Mouse (Mus musculus): ENCODE results near the gene Nmnat2.

The Nmnat2 gene

DNA sequence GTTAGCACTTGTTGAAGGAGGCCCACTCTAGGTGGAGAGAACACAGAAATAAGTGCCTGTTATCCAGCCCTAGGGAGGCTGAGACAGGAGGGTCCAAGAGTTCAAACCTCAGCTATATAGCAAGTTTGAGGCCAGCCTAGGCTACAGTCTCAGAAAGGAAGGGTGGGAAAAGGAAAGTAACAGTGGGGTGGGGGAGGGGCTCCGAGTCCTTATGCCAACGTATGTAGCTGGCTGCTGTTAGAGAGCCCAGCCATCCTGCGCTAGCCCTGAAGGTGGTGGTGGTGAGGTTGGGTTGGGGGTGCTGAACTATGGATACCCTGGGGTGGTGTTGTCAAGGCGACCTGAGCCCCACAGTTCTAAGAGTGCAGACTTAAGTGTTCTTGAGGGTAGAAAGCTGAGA lies 138.8 kb downstream of the Nmnat2 start:
- no peak for DNase-seq (ENCODE audit: low spot score)

DNA sequence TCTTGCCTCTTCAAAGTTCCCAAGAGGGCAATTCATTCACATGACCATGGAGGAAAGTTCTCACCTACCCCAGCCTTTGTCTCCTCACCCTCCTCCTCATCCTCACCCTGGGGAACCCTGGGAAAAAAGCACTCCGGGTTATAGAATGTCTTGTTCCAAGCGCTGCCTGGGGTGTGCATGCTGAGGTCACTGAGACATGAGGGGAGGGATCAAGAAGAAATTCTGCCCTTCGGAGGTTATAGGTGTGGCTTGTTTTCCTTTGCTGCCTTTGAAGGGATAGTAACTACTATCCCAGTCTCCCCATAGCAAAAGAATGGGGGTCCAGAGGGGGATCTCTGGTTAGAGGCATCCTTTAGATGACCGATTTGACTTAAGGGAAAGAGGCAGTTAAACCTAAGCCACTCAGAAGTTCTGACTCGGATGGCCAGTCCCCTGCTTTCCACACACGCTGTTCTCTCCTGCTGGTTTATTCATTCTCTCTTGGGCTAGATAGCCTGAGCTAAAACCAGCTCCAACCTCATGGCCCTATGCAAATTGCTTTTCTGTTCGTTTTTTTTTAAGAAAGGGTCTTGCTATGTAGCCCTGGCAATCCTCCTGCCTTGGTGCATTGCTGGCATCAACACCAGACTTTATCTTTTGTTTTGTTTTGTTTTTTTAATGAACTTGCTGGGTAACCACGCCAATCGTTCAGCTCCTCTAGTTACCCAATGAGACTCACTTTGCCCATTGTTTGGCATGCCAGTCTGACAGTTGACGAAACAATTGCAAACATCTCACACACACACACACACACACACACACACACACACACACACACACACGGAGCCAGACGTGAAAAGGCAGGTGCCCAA lies 139.7 kb downstream of the Nmnat2 start:
- DNase-seq (ENCODE audit: low spot score), result no peak

DNA sequence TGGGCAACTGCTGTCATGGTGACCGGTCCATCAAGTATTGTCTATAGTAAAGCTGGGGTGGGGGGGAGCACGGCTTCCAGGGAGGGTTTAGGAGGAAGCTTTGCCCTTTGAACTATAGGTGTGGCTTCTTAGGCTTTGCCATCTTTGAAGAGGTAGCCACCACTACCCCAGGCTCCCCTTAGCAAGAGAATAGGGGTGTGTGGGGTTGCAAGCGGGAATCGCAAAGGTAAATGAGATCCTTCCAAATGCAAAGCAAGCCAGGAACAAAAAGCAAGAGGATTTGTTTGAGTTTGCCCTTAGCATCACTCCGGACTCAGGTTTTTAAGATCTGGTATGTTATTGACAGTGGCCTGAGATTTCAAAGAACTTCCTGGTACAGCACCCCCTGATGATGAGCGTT lies 140.5 kb downstream of the Nmnat2 start:
- DNase-seq (ENCODE audit: low spot score), result no peak

DNA sequence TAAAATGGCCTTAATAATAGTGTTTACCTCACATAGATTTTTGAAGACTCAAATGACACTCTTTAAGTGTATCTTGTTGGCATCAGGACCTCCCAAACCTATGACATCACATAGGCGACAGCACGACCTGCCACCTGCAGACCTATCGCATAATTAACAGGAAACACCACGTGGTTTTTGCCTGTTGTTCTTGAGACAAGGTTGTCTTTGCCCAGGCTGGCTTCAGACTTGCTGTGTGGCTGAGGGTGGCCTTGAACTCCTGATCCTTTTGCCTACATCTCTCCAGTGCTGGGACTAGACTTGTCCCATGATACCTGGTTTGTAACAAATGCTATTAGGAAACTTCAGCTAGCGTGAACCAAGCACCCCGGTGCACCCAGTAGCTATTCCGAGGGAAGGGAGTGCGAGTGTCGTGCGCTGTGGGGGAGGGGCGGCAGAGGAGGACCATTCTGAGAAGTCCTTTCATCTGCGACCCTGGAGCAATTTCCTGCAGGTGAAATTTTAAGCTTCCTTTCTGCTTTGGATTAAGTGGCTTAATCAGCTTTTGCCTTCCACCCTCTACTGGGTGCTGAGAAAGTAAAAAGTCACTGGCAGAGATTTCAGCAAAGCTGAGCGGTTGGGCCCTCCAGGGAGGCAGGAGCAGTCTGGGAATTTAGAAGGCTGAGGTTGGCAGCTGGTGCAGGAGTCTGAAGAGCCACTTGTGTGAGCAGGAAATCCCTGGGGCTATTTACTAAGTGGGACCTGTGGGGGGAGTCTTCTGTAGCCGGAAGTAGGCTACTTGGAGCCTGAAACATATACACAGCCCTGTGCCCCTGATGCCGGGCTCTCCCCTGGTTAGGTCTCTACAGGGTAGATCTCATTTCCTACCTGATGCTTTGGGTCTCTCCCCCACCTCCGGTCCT lies 141.3 kb downstream of the Nmnat2 start:
- no peak for DNase-seq (ENCODE audit: low spot score)

DNA sequence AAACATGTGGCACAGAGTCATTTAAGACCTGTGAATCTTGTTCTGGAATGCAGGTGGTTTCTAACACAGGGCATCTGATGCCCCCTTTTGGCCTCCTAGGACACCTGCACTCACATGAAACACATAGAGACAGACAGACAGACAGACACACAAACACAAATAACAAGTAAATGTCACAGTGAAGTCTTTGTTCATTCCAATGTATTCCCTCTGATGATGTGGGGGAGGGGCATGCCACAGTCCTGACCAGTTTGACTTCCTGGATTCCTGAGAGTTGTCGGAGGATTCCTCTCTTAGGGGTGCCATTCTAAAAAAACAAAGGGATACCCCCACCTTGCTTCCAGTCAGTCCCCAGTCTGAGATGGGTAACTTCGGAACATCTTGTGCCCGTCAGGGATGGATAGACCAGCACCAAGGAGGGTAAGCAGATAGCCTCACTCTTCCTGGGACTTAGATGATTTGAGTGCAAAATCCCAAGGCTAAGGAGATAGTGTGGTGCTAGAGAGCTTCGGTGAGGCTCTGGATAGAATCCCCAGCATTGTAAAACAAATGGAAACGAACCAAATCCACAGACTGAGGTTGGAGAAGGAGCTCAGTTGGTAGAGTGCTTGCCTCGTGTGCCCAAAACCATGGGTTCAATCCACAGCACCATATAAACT lies 142.4 kb downstream of the Nmnat2 start:
- no peak for DNase-seq (ENCODE audit: low spot score)

DNA sequence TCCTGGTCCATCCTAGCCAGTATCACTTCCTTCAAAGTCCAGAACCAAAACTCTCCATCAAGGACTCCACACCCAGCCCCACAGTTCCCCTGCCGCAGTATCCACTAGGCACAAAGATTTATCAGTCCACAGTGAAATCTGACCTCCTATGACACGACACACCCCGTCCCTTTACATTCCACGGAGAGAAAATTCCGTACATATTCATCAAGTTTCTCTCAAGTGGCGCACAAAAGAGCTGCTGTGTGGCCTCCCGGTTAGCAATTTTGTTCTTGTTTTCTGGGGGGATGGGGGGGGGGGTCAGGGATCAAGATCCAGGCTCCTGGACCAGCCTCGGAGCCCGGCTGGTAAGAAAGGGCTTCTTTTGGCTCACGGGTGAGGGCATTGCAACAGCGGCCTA lies 143.8 kb downstream of the Nmnat2 start:
- no peak for DNase-seq (ENCODE audit: low spot score)

DNA sequence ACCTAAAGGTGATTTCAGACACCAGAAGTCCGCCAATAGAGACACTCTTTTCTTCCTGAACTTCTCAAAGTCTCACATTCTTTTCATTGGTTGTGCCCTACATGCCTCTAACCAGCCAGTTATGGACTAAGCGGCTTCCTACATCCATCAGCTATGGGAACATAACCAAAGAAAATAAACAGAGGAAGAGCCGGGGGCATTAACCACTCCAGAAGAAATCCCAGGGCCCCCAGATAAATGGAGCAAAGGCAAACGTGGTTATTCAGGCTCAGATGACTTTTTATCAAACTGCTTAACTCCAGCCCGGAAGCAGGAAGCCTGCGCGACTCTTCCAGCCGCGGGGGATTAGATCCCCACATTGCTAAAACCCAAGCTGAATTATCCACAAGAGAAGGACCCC lies 146.1 kb downstream of the Nmnat2 start:
- no peak for DNase-seq (ENCODE audit: low spot score)

DNA sequence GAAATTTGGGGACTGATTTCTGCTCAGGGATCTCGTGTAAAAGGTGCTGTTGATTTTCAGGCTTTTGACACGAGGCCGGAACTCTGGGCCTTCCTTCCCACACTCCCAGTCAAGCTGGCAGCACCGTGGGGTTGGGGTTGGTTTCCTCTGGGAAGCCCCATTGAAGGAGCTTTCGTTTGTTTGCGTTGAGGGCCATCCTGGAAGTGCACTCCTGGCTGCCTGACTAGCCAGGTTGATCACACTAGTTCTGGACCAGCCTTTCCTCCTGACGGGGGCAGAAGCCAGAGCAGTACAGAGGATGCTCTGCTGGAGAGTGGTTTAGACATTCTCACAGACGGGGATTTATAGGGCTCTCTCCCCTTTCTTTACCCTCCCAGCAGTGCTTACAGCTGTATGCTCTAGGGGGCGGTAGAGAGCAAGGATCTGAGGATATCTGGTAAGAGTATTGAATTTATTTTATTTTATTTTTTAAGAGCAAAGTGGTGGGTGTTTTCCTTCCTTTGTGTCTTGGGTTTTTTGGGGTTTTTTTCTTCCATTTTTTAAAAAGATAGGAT lies 146.6 kb downstream of the Nmnat2 start:
- no peak for DNase-seq (ENCODE audit: low spot score)

DNA sequence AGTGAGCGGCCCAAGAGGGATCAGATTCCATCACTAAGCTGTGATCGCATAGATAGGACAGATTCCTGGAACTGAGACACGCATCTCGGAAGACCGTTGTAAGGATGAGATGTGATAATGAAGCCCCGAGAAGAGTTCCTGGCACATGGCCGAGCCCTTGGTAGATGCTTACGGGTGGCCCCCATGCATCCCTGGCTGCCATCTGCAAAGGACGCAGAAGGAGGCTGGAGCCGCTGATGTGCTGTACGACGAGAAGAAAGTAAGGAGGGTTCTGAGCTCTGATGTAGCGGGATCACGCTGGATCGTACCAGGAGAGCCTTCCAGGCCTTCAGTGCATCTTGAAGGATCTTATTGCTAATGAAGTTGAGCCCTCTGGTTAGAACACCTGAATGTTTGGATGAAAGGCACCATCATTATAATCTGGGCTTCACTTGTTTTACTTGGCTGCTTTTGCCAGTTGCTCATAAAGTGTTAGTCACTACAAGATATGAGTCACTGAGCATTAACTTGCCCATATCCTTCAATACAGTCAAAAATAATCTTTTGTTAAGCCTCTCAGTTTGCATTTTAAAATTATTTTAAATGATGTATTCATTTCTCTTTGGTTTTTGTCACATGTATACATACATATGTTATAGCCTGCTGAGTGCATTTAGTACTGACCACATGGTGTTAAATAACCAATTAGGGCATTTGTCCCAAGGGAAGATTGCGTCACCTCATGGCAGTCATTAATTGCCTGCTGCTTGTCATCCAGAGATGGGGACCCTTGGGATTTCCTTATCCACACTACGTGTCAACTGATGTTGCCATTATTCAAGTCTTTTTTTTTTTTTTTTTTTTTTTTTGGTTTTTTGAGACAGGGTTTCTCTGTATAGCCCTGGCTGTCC lies 147.7 kb downstream of the Nmnat2 start:
- no peak for DNase-seq (ENCODE audit: low spot score)

DNA sequence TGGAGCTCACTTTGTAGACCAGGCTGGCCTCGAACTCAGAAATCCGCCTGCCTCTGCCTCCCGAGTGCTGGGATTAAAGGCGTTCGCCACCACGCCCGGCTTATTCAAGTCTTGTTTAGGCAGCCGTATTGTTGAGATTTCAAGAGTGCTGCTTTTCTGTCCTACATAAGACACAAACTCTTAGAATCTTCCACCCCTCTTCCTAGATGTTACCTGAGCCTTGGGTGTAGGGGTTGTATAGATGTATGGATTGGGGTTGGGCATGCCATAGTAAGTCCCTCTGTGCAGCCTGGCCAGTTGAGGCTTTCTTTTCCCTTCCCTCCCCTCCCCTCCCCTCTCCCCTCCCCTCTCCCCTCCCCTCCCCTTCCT lies 148.4 kb downstream of the Nmnat2 start:
- DNase-seq (ENCODE audit: low spot score), result no peak

DNA sequence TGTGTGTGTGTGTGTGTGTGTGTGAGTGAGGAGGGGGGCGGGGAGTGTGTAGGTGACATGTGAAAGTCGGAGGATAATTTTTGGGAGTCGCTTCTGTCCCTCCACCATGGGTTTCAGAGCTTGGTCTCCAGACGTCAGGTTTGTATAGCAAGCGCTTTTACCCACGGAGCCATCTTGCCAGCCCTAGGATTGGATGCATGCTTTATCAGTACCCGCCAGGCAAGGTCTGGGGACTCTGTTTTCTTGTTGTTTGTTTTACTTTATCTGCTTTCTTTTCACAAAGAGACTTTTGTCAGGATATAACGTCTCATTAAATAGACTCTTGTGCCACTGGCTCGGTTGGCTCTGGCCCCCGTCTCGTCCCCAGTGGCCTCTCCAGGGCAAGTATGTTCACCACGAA lies 150.0 kb downstream of the Nmnat2 start:
- no peak for DNase-seq (ENCODE audit: low spot score)

DNA sequence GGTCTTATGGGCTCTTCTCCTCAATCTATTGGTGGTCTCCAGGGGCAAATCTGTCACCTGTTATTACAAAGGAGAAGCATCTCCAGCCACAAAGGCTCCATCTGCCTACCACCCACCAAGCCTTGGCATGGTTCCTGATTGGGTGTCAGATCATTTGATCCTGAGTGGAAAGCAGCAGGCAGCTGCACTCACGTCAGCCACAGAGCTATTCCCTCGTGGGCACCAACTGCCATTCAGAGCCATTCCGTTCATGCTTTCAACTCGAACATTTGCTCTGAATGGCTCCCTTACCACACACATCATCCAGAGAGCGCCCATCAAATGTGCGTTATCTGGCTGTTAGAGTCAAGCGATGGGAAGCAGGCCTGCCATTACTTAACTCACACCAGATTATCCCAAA lies 153.1 kb downstream of the Nmnat2 start:
- no peak for DNase-seq (ENCODE audit: low spot score)

DNA sequence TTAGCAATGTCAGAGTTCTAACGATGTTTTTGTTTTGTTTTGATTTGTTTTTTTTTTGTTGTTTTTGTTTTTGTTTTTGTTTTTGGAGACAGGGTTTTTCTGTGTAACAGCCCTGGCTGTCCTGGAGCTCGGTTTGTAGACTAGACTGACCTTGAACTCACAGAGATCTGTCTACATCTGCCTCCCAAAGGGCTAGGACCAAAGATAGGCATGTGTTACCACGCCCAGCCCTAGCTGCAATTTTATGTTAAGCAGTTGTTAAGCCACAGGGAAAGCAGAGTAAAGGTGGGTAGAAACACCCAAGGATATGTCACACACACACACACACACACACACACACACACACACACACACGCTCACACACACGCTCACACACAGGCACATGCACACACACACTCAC lies 154.6 kb downstream of the Nmnat2 start:
- DNase-seq (ENCODE audit: low spot score), result no peak

DNA sequence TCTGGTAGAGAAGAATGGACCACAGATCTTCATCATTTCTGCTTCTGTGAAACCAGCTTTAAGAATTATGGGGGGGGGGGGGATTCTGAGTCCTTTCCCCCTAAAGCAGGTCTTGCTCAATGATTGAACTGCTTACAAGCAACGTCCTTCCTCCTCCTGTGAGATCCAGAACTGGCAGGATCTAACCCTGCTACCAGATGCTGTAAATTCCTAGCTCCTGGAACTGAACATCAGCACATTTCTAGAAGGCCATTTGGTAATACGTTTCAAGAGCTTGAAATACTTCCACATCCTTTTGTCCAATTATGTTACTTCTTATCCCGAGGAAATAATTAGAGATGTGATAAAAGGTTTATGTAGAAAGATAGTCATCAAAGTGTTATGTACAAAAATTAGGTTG lies 155.0 kb downstream of the Nmnat2 start:
- no peak for DNase-seq (ENCODE audit: low spot score)

DNA sequence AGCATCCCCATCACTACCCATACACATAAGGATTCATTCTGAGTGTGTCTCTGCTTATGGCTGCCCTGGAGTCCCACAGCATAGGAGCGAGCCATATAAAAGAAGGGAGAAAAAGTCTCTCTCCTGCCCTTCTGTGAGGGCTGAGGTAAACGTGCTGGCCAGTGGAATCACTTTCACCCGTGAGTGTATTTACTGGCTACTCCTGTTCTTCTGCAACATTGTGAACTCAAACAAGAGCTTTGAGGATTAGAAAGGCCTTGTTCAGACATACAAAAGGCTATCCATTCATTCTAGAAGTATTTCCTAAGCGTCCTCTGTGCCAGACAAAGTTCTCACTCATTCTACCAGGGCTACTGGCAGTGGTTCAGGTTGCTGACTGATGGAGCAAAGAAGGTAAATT lies 156.8 kb downstream of the Nmnat2 start:
- DNase-seq (ENCODE audit: low spot score), result no peak

DNA sequence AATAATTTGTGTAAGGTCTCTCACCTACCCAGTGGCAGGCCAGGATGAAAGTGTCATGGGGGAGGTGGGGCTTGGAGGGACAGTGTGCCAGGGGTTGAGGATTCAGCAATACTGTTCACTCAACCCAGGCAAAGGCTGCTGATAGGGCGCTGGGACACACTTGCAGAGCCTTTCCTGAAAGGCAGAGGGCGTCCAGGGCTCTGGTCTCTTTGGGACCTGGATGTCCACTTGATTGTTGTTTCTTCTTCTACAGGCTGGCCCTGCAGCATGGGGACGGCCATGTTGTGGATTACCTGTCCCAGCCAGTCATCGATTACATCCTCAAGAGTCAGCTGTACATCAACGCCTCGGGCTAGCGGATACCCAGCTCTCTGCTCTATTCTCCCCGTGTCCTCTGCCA lies 160.5 kb downstream of the Nmnat2 start:
- no peak for DNase-seq (ENCODE audit: low spot score)

DNA sequence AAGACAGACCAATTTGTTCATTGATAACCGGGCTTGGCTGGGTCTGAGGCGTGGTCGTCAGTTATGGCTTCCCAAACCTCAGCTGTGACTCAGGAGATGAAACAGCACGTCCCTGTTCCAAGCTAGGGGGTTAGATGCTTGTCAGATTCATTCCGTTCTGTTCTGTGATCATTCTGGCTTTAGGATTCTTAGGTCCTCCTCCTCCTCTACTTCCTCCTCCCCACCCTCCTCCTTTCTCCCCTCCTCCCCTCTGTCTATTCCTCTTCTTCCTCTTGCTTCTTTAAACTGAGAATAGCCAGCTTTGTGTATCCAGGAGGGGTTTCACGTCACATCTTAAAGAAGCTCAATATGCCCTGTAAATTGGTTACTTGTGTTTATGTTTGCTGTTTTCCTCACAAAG lies 165.8 kb downstream of the Nmnat2 start:
- no peak for DNase-seq (ENCODE audit: low spot score)

DNA sequence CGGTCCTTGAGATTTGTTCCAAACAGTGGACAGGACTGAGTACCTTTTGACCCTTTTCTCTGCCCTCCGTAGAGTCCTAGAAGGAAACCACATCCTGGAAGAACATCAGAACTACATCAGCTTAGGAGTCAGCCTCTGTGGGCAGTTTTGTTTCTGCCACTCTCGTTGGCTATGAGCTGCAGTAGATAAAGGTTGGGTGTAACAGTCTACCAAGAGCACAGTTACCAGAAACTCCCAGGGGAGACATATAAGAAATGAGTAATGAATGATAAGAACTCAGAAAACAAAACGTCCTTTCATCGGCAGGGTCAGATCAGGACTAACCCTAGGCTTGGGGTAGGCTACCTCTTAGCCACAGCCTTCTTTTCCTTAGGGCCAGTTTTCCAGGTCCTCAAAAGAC lies 166.5 kb downstream of the Nmnat2 start:
- DNase-seq (ENCODE audit: low spot score), result no peak

DNA sequence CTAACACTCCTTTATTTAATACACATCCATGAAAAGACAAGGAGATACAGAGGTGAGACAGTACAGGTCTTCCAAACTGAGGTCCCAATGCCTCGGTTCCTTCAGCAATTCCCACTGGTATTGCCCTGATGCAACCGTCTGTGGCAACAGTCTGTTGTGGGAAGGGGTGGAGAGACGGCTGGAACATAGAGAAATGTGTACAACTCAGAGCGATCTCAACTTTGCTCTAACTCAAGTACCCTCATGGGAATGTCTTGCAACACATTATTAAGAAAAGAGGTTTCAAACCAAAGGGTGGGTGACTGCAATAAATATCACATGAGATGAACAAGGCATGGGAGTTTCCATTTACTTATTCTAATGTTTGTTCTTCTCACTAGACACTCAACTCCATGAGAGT lies 168.0 kb downstream of the Nmnat2 start:
- no peak for DNase-seq (ENCODE audit: low spot score)

DNA sequence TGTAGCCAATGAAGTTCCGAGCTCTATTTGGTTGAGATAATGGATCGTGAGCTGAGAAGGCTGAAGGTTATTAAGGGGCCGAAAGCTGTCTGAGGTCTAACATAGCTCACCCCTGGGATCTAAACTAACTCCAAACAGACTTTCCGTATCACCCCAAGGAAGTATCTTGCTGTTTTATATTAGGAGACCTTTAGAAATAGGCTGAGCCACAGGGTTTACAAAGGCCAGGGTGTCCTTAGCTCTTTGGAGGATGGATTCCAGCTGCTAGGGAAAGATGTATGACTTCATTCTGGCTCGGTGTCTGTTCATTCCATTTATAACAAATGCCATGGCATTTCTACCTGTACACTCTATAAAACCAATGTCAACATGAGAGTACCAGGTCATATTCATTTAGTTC lies 169.7 kb downstream of the Nmnat2 start:
- DNase-seq (ENCODE audit: low spot score), result no peak
